Mouse (Mus musculus): ENCODE data around the gene Gna13.

Gene Gna13

DNA sequence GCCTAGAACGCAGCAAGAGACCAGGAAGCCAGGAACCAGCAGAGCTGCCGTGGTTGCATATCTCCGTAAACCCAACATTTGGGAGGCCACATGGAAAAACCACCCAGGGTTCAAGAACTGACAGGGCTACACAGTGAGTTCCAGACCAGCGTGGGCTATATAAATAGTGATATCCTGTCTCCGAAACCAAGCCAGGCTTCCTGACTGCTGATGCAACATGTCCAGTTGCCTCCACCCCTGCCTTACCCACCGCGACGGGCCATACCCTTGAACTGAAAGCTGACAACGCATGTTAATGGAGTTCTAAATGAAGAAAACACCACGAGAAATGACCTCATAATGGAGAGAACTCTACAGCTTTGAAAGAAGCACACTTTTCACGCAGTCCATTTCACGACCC is 14.2 kb upstream of the Gna13 start:
- in situ Hi-C loops (cut with MseI, MboI) = no loop called here

DNA sequence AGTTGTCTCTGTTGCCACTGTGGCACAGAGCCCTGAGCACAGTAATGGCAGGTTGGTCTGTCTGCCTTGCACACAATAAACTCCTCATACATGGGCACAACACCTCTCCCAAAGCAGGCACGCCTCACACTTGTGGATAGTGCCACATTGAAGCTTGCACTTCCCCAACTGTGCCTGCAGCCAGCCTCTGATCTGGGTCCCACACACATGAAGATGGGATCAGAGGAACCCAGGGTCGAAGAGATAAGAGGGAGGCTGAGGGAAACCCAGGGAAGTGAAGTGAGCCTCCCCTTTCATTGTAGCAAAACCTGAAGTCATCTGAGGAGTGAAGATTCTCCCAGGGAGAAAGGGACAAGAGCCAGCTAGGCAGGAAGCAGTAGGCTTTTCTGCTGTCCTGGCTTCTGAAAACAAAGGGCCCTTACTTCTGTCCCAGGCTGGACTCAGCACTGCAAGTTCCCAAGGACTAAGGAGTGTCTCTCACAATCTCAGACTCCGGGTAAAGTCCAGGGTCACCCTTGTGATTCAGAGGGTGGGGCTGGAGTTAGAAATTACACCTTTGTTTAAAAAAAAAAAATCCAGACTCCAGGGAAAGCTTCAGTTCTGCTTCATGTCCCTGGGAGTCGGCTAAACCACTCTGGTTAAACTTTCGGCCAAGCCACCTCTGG is 12.8 kb upstream of the Gna13 start:
- in situ Hi-C loops (cut with MseI, MboI) = no loop called here

DNA sequence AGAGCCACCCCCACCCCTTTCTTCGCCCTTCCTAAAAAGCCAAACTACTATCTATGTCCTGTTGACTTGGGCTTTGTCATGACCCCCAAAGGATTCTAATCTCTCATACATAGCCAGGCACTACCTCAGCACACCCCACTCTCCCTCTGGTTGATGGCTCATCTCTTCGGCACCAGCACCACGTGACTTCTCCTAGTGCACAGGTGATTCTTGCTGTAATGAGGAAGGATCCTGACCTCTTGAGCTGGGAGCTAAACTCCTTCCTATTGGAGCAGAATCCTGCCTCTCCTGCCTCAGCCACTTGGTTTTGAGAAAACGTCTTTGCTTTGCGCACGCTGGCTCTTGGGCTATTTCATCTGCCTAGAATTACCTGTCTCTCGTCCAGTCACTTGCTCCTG is 12.3 kb upstream of the Gna13 start:
- in situ Hi-C loops (cut with MseI, MboI) = no loop called here

DNA sequence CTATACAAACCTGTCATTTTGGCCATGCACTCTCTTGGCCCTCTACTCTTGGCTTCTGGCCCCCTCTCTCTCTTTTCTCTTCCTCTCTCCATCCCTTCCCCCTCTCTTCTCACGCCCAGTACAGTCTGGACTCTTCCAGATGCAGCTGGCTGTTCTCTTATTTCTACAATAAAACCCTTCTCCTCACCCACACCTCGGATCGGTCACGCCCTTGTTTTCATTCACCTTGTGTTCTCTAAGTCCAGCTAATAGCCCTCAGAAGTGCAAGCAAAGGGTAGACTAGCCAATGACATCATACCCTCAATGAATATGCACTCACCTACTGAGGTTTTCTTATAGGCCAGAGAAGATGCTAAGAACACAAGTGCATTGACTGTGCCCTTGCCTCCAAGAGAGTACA is 11.1 kb upstream of the Gna13 start:
- in situ Hi-C loops (cut with MseI, MboI) = no loop called here

DNA sequence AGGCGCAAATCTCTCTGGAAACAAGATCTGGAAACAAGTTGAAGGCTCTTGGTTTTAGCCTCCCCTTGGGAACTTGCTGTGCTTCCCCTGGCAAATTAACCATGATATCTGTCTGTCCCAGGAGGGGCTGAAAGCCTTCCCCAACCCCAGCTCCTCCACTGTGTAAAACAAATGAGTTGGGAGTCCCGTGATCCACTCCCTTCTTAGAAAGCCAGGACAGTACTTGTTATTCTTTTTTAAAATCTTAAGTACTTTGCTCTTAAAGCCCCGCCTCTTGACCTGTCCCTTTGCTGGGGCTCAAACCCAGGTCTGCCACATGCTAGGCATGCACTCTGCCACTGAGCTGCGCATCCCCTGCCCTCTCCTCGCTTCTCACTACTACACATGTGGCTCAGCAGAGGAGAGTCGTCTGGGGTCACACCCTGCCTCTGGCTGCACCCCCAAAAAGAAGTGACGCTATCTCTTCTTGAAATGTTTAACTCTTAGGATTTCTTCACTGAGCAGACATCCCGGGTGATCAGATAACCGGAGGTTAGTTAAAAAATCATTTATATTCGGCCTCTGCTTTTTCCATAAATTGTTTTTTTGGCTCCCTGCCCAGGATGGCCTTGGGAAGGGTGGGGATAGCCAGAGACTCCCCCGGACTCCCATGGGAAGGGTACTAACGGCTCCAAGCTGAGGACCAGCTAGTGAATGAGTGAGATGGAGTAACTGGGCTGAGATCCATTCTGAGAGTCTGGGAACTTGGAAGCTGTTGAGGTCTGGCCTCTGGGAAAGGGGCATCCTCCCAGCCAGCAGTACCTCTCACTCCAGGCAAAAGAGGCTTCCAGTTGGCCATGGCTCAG is 9.0 kb upstream of the Gna13 start:
- in situ Hi-C loops (cut with MseI, MboI) = no loop called here

DNA sequence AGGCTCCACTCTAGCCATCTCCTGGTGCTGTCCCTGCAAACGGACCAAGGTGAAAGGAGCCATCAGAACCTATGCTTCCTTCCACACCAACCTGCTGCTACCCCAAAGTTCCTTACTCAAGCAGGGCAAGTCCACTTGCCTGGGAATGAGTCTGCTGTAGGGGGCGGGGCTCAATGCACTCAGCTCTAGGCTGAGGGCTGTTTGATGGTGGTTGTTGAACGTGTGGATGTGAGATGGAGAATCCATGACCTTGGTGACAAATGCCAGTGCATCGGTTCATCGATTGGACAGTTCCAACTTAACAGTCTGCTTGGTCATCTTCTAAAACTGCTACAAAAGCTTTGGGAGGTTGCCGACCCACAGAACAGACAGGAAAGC is 8.4 kb upstream of the Gna13 start:
- in situ Hi-C loops (cut with MseI, MboI) = no loop called here

DNA sequence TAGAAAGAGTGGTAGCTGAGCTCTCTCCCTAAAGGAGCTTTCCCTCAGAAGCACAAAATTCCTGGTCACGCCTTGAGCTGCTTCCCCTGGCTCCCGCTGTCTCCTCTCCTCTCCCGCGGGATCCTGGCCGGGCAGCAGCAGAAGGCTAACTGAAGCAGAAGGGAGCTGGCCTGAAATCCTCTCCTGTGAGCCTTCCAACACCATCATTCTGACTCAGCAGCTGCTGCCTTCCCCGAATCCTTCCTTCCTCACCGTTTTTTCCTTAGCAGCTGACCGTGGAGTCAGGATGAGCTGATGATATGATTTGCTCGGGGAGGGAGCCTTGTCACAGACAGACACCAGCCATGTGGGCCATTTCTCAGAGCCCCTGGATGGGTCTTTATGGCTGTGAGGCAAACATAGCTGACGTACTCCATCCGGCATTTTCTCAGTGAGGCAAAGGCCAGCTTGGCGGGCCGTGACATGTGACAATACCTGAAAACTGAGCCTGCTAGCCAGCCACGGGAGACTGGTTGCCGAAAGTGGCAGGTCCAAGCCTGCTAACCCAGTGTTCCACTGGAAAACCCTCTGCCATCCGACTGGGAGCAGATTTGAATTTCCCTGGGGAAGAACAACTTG is 6.8 kb upstream of the Gna13 start:
- in situ Hi-C loops (cut with MseI, MboI) = no loop called here

DNA sequence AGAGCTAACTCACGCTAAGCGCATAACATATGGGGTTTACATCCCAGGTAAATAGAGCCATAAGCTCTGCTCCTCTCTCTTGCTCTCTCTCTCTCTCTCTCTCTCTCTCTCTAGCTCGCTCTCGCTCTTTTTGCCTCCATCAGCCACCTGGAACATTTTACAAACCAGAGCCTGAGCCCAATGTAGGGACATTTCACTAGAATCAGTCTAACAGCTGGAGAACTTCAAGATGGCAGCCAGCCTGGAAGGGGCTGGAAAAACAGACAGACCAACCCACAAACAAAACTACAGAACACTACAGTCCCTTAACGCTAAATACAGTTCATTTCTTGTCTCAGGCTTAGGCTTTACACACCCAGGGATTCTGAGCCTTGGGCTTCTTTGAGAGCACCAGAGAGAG is 5.5 kb upstream of the Gna13 start:
- in situ Hi-C loops (cut with MseI, MboI) = no loop called here

DNA sequence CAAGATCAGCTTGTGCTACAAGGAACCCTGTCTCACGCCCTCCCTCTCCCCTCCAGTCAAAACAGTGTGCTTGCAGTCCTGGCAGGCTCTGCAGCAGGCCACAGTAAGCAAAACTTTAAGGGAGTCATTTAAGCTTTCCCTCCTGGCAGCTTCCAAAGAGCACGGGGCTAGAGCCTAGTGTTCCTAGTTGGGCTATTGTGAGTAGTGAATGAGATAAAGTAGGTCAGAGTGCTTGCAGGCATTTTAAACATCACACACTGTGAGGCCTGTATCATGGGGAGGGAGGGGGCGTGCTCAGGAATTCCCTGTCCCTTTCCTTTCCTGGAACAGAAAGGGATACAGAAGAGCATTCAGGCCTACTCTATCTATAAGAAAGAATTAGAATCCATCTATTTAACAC is 4.1 kb upstream of the Gna13 start:
- in situ Hi-C loops (cut with MseI, MboI) = no loop called here

DNA sequence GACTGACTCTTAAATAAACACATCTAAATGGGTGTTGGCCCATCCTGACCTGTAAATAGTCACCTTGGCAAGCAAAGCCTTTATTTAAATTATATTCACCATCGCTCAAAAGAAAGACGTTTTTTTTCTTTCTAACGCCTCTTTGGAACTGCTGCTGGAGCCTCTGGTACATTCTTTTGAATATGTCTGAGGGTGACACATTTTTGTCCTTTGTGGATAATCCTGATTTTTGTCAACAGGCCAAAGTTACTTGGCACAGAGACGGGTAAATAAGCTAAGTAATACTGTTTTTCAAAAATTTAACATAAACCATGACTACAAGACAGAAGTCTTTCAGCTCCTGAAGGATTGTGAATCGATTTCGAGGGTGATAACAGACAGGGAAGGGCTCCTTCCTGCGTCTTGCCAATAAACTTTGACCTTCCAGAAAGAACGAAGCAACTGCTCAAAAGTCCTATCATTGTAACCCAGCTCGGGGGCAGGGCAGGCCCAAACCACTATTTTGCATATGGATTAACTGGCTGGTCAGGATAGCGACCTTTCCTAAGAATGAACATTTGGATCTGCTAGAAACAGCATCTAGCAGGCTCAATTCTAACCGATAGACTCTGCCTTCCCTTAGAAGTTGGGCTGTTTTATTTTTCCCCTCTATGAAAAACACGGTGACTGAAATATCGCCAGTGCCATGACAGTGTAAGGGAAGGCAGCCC is 3.4 kb upstream of the Gna13 start:
- in situ Hi-C loops (cut with MseI, MboI) = no loop called here

DNA sequence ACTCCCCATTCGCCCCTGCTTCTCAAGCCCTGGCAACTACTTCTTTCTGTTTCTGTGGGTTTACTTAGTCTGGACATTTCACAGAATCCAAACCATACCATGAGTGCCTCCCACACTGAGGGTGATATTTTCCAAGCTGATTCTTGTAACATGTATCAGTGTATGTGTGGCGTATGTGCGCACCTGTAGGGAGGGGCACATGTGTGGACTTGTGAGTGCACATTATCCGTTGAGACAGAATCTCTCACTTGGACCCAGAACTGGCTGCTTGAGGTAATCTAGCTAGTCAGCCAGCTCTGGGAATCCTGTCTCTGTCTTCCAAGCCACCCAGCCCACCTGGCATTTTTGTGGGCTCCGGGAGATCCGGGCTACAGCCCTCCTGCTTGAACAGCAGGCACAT is 2.5 kb upstream of the Gna13 start:
- in situ Hi-C loops (cut with MseI, MboI) = no loop called here

DNA sequence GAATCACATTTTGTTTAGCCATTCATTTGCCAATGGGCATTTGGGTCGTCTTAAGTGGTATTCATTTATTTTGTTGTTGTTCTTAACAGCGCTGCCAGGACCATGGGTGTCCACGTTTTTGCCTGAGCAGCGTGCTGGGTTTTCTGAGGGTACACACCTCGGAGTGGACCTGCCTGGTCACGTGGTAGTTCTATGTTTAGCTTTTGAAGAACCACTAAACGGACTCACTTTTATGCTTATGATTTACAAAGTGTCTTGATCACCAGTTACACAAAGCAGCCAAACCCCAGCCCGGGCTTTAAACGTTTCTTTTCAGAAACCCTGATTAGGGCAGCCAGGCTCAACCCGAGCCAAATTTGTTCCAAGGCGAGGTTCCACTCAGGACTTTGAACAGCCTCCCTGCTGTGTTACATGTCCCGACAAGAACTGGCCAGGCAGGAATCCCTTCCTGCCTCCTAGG is 2.0 kb upstream of the Gna13 start:
- in situ Hi-C loops (cut with MseI, MboI) = no loop called here

DNA sequence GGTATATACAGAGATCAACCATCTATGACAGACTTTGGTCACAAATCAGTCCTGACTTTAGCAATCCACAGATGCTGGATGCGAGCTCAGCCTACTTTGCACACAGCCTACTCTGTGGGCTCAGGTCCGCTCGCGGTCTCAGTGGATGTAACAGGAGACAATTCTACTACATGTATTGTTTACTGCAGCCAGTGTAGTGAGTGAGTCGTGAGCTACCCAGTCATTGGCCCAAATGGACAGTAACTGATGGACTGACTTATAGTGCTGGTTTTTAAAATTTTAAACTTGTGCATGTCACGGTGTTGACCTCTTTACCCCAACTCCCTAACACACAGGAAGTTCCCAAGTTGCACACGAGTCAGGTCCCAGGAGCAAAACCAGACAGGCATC is 1.4 kb upstream of the Gna13 start:
- in situ Hi-C loops (cut with MseI, MboI) = no loop called here

DNA sequence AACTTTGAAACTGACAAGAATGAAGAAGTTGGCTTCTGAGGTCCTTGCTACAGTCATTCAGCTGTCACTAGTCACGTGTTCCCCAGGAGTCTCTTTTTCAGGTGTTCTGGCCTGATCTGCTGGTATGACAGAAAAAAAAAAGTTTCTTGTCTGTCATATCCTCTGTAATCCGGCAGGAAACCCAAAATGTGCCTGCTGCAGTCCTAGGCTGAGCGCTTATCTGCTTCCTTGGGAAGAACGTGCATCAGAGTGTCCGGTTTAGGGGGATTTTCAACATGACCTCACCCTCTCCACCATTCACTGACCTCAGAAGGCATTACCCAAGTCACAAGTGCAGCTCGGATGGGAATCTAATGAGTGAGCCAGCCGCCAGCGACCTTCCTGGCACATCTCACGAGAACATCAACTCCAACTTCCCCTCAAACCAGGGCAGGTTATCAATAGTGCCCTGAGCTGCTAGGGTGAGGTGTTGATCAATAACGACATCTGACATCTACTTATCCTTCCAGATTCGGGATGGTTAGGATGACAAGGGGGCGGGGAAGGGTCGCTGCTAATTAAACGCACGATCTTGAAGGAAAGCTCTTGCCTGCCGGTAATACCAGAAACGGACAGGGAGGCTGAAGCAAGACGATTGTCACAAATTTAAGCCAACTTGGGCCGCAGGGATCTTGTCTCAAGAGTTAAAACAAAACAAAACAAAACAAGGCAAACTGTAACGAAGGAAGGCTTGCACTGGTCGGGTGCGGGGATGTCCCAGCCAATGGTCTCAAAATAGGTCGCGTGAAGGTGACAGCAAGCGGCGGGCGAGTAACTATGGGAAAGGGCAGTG is 784 bp upstream of the Gna13 start:
- in situ Hi-C loops (cut with MseI, MboI) = no loop called here

DNA sequence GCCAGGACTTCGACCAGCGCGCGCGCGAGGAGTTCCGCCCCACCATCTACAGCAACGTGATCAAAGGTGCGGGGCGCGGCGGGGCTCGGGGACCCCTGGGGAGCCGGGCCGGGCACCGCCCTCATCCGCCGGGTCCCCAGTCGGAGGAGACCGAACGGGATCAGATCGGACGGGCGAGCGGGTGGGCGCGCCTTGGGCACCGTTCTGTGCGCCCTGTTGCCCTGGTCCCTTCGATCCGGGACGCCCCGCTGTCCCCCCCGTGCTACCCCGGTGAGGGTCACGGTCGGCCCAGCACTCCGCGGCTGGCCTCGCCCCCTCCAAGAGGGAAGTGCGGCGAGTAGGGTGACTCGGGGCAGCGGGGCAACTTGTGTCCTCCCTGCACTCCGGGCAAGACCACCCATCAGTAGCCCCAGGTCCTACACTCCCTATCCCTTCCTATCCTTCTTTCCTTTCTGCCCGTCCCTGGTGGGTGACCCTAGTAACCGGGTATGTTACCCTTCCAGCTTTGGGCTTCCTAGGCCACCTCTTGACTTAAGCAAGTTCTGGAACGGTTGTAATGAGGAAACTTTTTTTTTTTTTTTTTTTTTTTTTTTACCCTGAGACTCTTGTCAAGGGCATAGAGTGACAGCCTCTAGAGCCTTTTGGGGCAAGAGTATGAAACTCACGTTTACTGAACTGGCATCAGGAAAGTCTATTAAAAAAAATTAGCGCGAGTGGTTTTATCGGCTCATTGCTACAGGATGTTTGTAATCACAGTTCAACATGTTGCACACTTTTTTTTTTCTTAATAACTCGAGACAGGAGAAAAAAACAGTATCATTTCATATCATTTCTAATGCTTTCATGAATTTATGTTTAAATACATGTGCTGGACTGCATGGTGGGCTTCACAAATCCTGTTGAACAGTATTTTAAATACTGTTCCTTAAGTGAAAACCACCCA is 831 bp downstream of the Gna13 start:
- in situ Hi-C loops (cut with MseI, MboI) = no loop called here

DNA sequence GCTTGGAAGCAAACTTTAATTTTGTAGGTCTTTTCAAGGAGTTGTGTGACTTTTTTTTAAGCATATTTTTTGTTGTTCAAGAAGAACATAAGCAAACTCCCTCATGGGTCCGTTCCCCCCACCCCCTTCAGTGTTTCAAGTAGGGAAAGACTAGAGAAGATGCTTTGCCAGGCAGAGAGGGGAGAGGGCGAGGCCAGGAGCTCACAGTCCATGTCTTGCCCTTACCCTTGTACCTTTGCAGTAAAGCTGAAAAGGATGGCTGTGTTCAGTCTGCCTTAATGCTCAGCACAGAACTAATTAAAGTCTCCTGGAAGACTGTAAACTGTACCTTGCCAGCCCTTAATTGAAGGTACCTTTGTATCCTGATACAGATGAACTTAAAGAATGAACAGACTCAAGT is 1.7 kb downstream of the Gna13 start:
- in situ Hi-C loops (cut with MseI, MboI) = no loop called here

DNA sequence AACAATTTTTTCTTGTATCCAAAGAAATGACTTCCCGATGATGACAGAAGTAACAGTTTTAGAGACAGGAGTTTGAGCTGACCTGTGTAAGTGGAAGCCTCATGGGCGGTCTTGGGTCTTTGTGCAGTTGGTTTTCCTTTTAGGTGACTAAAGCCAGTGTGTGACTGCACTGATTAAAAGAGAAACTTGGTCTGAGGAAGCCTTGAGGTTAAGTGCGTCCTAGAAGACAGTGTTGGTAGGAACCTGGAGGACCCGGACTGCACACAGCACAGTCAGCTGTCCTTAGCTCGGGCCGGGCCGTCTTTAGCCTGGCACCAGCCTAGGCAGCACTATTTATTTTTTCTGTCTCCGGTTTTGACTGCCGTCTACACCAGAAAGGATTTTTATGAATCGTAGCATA is 2.2 kb downstream of the Gna13 start:
- in situ Hi-C loops (cut with MseI, MboI) = no loop called here

DNA sequence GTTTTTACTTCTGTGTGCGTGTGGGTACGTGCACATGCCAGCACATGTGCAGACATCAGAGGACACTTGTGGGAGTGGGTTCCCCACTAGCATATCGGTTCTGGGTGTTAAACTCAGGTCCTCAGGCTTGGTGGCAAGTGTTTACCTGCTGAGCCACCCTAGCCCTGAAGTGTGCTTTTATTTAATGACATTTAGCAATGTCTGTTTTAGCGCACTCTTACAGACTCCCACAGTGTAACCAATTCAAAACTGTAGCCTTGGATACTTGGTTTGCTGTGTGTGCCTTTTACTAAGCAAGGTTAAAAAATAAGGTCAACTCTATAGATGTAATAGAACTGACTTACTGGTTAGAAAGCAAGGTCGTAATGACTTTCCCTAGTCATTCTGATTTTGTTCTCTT is 3.2 kb downstream of the Gna13 start:
- in situ Hi-C loops (cut with MseI, MboI) = no loop called here

DNA sequence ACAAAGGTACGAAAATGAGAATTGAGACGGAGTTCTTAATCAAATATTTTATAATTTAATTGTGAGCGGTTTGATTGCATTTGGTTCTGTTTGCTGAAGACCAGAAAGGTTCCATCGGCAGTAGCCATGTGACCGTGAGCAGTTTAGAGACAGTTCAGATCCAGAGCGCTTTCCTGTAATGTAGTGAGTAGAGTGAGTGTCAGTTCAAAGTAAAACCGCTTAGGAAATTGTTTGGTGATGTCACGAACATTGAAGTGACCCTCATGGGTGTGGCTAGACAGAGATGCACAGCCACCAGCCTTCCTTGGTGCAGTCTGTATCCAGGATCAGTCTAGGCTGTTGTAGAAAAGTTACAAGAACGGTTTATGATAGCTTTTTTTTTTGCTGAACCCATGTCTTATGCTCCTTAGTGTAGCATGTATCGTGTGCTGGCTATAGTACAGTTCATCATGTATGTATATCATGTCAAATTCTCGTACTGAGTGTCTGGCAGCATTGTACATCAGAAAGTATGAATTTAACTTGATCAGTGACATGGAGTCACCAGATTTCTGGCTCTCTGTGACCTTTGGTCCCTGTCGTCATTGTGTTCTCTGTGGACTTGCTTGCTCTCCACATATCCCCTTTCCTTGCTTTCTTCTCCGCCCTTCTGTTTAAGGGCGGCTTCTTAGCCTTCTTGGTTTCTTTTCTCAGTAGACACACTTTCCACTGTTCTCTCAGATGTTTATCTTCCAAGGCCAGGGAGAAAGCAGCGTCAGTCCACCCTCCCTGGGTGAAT is 4.4 kb downstream of the Gna13 start:
- in situ Hi-C loops (cut with MseI, MboI) = no loop called here

All from mouse trophoblast stem cell (cell line).